Mouse (Mus musculus) myocyte (in vitro differentiated cells): Measurements from ENCODE around the gene Pcmtd2. TPM values are rescaled to one million over a fixed set of nuclear protein-coding genes. Genes with fewer than 3 reads are reported as not detected.

Experiments
- H3K27me3 ChIP-seq: one replicate; pipeline ENCODE4 v1.6.1; 2011; ENCODE audit not compliant: control insufficient read depth, insufficient read depth, insufficient read length
- H3K36me3 ChIP-seq: one replicate; pipeline ENCODE4 v1.6.1; 2011; ENCODE audit not compliant: control insufficient read depth, insufficient read depth
- H3K4me2 ChIP-seq: one replicate; pipeline ENCODE4 v1.6.1; 2011; ENCODE audit warnings: low read depth, control low read depth
- H3K4me3 ChIP-seq: one replicate; pipeline ENCODE4 v1.5.1; 2011; ENCODE audit warnings: mild to moderate bottlenecking, control low read depth, moderate library complexity
- H3K79me2 ChIP-seq: one replicate; pipeline ENCODE4 v1.6.1; 2011; ENCODE audit not compliant: control insufficient read depth, insufficient read depth
- H3ac ChIP-seq: one replicate; pipeline ENCODE4 v1.6.1; 2011; ENCODE audit not compliant: control insufficient read depth, insufficient read length
- CEBPB ChIP-seq: IDR thresholded peaks from 2 replicates; pipeline ENCODE4 v1.6.1; 2011; ENCODE audit warnings: mild to moderate bottlenecking, moderate library complexity; ENCODE audit not compliant: poor library complexity, insufficient read depth, severe bottlenecking
- E2F4 ChIP-seq: IDR thresholded peaks from one replicate; pipeline ENCODE4 v1.6.1; 2011; ENCODE audit warnings: mild to moderate bottlenecking, control low read depth, moderate library complexity; ENCODE audit not compliant: insufficient read depth
- MAX ChIP-seq: IDR thresholded peaks from one replicate; pipeline ENCODE4 v1.6.1; 2011; ENCODE audit warnings: low read depth, mild to moderate bottlenecking, control low read depth
- MYOD1 ChIP-seq, 3 experiments: IDR thresholded peaks; one replicate each; pipeline ENCODE4 v1.6.1; 2011; ENCODE audit warnings: control low read depth in 2 of 3, low read depth in 2 of 3, mild to moderate bottlenecking in 2 of 3, moderate library complexity in 1 of 3; ENCODE audit not compliant: insufficient read length in 2 of 3, control insufficient read depth in 1 of 3
- MYOG ChIP-seq, 3 experiments: IDR thresholded peaks; one replicate each; pipeline ENCODE4 v1.6.1; 2011; ENCODE audit warnings: control low read depth in 2 of 3, low read depth in 2 of 3, mild to moderate bottlenecking in 2 of 3; ENCODE audit not compliant: insufficient read length in 2 of 3, control insufficient read depth in 1 of 3, insufficient read depth in 1 of 3
- POLR2A ChIP-seq: IDR thresholded peaks from one replicate; pipeline ENCODE4 v1.6.1; 2011; ENCODE audit warnings: low read depth, mild to moderate bottlenecking, control low read depth, moderate library complexity; ENCODE audit not compliant: insufficient read length
- POLR2AphosphoS2 ChIP-seq: IDR thresholded peaks from one replicate; pipeline ENCODE4 v1.6.1; 2011; ENCODE audit warnings: low read depth, control low read depth; ENCODE audit not compliant: insufficient read length
- REST ChIP-seq: IDR thresholded peaks from one replicate; pipeline ENCODE4 v1.6.1; 2011; ENCODE audit warnings: mild to moderate bottlenecking, control low read depth, moderate library complexity; ENCODE audit not compliant: insufficient read depth, insufficient read length
- SRF ChIP-seq: IDR thresholded peaks from one replicate; pipeline ENCODE4 v1.6.1; 2011; ENCODE audit warnings: low read depth; ENCODE audit not compliant: control insufficient read depth, insufficient read length
- TCF12 ChIP-seq: IDR thresholded peaks from one replicate; pipeline ENCODE4 v1.6.1; 2011; ENCODE audit warnings: mild to moderate bottlenecking, control low read depth; ENCODE audit not compliant: poor library complexity, insufficient read depth, severe bottlenecking
- TCF3 ChIP-seq: IDR thresholded peaks from one replicate; pipeline ENCODE4 v1.6.1; 2011; ENCODE audit warnings: low read depth, control low read depth; ENCODE audit not compliant: insufficient read length
- USF1 ChIP-seq: IDR thresholded peaks from one replicate; pipeline ENCODE4 v1.6.1; 2011; ENCODE audit warnings: low read depth, mild to moderate bottlenecking, control low read depth, moderate library complexity
- polyA plus RNA-seq: library from polyadenylated mRNA; unstranded; fragments of >200 nt; fragmentation: generic; extraction: Trizol; gene quantifications from one replicate; pipeline ENCODE4 v1.2.1, GENCODE M21; 2012; ENCODE audit warnings: missing spikeins

Pcmtd2 gene
- polyA plus RNA-seq, 1 experiment, result 8.5 TPM

GRCm38 (mm10) chr2:181864536-181864860, 26.8 kb downstream of the Pcmtd2 start:
- H3K4me2 ChIP-seq, result peak overlapping the region; percentile 86
- peaks cover 13% of the 10 kb centered on the region for H3K79me2 ChIP-seq
- peak overlapping the region; percentile 74 for H3K4me3 ChIP-seq
- peak overlapping the region; percentile 69 for H3ac ChIP-seq
- TF ChIP-seq SRF (no peak), CEBPB (no peak), E2F4 (no peak), USF1 (no peak), POLR2AphosphoS2 (no peak), TCF3 (no peak), MYOD1 (IDR thresholded peaks at IDR 0.05; ENCODE audit: control insufficient read depth in 1 of 3, insufficient read length in 2 of 3, low read depth in 2 of 3) (no peak), MYOG (IDR thresholded peaks at IDR 0.05; ENCODE audit: control insufficient read depth in 1 of 3, insufficient read depth in 1 of 3, insufficient read length in 2 of 3, low read depth in 2 of 3) (no peak), TCF12 (no peak), POLR2A (no peak), REST (no peak), MAX (no peak)
- H3K36me3 ChIP-seq, result peaks cover 7% of the 10 kb centered on the region
- no peaks in the 10 kb centered on the region for H3K27me3 ChIP-seq

DNA sequence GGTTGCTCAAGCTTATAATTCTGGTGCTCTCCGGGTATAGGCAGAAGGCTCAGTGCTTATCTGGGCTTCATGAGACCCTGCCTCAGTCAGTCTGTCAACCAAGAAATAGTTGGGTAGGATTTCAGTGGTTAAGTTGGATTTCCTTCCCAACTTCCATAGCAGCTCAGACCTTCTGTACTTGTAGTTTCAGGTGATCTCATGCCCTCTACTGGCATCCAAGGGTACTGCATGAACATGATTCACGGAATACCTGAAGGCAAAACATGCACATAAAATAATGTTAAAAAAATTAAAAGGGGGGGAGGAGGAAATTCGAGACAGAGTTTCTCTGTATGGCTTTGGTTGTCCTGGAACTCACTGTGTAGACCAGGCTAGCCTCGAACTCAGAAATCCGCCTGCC, 29.3 kb downstream of the Pcmtd2 start:
- Histone ChIP-seq H3K36me3 (peaks cover 9% of the 10 kb centered on the region), H3ac (no peak overlapping the region)

GRCm38 (mm10) chr2:181871039-181871438, 33.4 kb downstream of the Pcmtd2 start:
- Histone ChIP-seq H3K36me3 (peaks cover 9% of the 10 kb centered on the region), H3ac (no peak overlapping the region), H3K79me2 (no peaks in the 10 kb centered on the region), H3K4me2 (no peak overlapping the region), H3K27me3 (no peaks in the 10 kb centered on the region), H3K4me3 (no peak overlapping the region)
- no peak for TF ChIP-seq TCF3
- no peak for TF ChIP-seq TCF12
- TF ChIP-seq USF1, result no peak
- no peak for TF ChIP-seq SRF
- TF ChIP-seq MYOG (IDR thresholded peaks at IDR 0.05; ENCODE audit: control insufficient read depth in 1 of 3, insufficient read depth in 1 of 3, insufficient read length in 2 of 3, low read depth in 2 of 3), result no peak
- TF ChIP-seq MAX, result no peak
- no peak for TF ChIP-seq MYOD1 (IDR thresholded peaks at IDR 0.05; ENCODE audit: control insufficient read depth in 1 of 3, insufficient read length in 2 of 3, low read depth in 2 of 3)
- no peak for TF ChIP-seq POLR2A
- TF ChIP-seq CEBPB, result no peak
- no peak for TF ChIP-seq REST
- TF ChIP-seq E2F4, result no peak
- TF ChIP-seq POLR2AphosphoS2, result no peak

More for the DNA sequence above, 29.3 kb downstream of the Pcmtd2 start:
- H3K4me3 ChIP-seq, result no peak overlapping the region
- H3K79me2 ChIP-seq, result peaks cover 13% of the 10 kb centered on the region
- no peaks in the 10 kb centered on the region for H3K27me3 ChIP-seq
- no peak overlapping the region for H3K4me2 ChIP-seq
- TF ChIP-seq TCF12 (no peak), TCF3 (no peak), CEBPB (no peak), SRF (no peak), REST (no peak), MYOD1 (IDR thresholded peaks at IDR 0.05; ENCODE audit: control insufficient read depth in 1 of 3, insufficient read length in 2 of 3, low read depth in 2 of 3) (no peak), USF1 (no peak)

DNA sequence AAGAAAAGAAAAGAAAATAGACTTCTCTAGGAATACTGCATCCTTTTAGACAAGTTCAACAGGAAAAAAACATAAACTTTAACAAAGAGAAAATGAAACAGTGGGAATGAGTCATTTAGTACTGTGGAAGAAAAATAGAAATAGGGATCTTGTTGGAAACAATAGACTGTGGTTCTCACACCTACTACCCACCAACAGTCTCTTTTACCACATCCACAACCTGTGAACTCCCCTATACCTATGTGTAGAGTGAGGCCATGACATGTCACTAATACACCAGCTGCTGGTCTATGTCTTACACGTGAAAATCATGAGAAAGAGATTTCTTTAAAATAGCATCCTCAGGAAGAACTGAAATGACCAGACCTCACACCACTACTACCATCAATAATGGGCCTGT, 41.2 kb downstream of the Pcmtd2 start:
- H3K4me2 ChIP-seq, result no peak overlapping the region
- H3ac ChIP-seq, result no peak overlapping the region
- TF ChIP-seq MYOD1 (IDR thresholded peaks at IDR 0.05; ENCODE audit: control insufficient read depth in 1 of 3, insufficient read length in 2 of 3, low read depth in 2 of 3) (no peak), MYOG (IDR thresholded peaks at IDR 0.05; ENCODE audit: control insufficient read depth in 1 of 3, insufficient read depth in 1 of 3, insufficient read length in 2 of 3, low read depth in 2 of 3) (no peak), USF1 (no peak), E2F4 (no peak), POLR2A (no peak), SRF (no peak)
- no peaks in the 10 kb centered on the region for H3K36me3 ChIP-seq
- no peaks in the 10 kb centered on the region for H3K27me3 ChIP-seq
- no peaks in the 10 kb centered on the region for H3K79me2 ChIP-seq
- no peak overlapping the region for H3K4me3 ChIP-seq

DNA sequence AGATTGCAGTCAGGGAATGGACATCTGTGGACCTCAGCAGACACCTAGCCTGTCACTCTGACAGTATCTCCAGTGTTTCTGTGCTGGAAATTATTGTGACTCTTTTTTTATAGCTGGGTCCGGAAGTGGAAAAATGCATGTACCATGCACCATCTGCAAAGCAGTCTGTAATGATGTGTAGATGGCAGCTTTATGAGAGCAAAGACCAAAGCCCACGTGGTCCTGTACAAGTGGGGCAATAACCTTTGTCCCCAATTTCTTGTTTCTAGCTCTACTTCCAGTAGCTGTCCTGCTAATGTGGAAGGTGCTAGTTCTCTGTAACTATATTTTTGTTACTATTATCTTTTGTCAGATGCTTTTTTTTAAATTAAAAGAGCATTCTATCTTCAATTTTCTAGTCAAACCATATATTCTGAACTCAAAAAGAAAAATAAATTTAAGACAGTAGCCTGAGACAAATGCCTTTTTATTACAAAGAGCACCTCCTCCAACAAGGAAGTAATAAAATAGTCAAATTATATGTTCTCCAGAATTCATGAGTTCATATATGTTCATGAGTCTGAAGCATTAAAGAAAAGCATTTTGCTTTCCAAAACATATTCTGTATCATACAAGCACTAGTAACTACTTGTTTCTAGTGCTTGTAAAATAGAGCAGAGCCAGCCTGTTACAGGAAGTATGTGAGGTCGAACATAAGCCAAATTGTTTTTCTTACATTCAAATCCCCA, 45.5 kb downstream of the Pcmtd2 start:
- no peaks in the 10 kb centered on the region for H3K27me3 ChIP-seq
- TF ChIP-seq MYOG (IDR thresholded peaks at IDR 0.05; ENCODE audit: control insufficient read depth in 1 of 3, insufficient read depth in 1 of 3, insufficient read length in 2 of 3, low read depth in 2 of 3) (no peak), E2F4 (no peak), POLR2AphosphoS2 (no peak)
- H3K36me3 ChIP-seq, result no peaks in the 10 kb centered on the region
- H3K79me2 ChIP-seq, result no peaks in the 10 kb centered on the region
- no peak overlapping the region for H3K4me2 ChIP-seq
- no peak overlapping the region for H3K4me3 ChIP-seq
- H3ac ChIP-seq, result no peak overlapping the region

Other genes starting within 250 kb of the Pcmtd2 start
- 46.0 TPM for gene Prpf6, start 246.0 kb upstream of the Pcmtd2 start, polyA plus RNA-seq
- 7.0 TPM for gene Zfp512b, start 245.1 kb upstream of the Pcmtd2 start, polyA plus RNA-seq
- gene Samd10, start 238.6 kb upstream of the Pcmtd2 start, polyA plus RNA-seq, result 0.67 TPM
- not detected for gene Gm29797, start 180.8 kb upstream of the Pcmtd2 start, polyA plus RNA-seq
- gene Sox18, start 166.2 kb upstream of the Pcmtd2 start, polyA plus RNA-seq, result 0.04 TPM
- 3.0 TPM for gene Tcea2, start 157.5 kb upstream of the Pcmtd2 start, polyA plus RNA-seq
- gene Rgs19, start 143.9 kb upstream of the Pcmtd2 start, polyA plus RNA-seq, result 39.5 TPM
- gene Lkaaear1, start 139.4 kb upstream of the Pcmtd2 start, polyA plus RNA-seq, result not detected
- gene Oprl1, start 122.8 kb upstream of the Pcmtd2 start, polyA plus RNA-seq, result not detected
- 0.28 TPM for gene Myt1, start 74.5 kb upstream of the Pcmtd2 start, polyA plus RNA-seq
- 12.3 TPM for gene Polr3k, start 26.5 kb downstream of the Pcmtd2 start, polyA plus RNA-seq
- gene Gm14496, start 153.3 kb downstream of the Pcmtd2 start, polyA plus RNA-seq, result not detected